Mouse (Mus musculus) heart, embryonic 16.5 days (tissue): ENCODE results near the gene Cd33. TPM values are rescaled to one million over a fixed set of nuclear protein-coding genes. Genes with fewer than 3 reads are reported as not detected.

Experiments used
- ATAC-seq: fragments of 200-750 bp; cut with Nextera tagmentation; replicated peaks from 2 replicates; pipeline ENCODE4 v1.8.0; 2017; ENCODE audit warnings: moderate number of reproducible peaks; ENCODE audit not compliant: insufficient read depth, low FRiP score; ENCODE audit errors: extremely low read depth
- H3K27ac ChIP-seq: fragments of 300-500 bp; sonication (generic); 2 replicates; pipeline ENCODE4 v1.5.1; 2014; ENCODE audit warnings: mild to moderate bottlenecking, low read length, control low read depth, moderate library complexity
- H3K27me3 ChIP-seq: fragments of 300-500 bp; sonication (generic); 2 replicates; pipeline ENCODE4 v1.6.1; 2014; ENCODE audit warnings: low read length, mixed read lengths; ENCODE audit not compliant: control insufficient read depth, insufficient read depth
- H3K36me3 ChIP-seq: fragments of 300-500 bp; sonication (generic); 2 replicates; pipeline ENCODE4 v1.6.1; 2014; ENCODE audit not compliant: control insufficient read depth, insufficient read depth
- H3K4me1 ChIP-seq: fragments of 300-500 bp; sonication (generic); 2 replicates; pipeline ENCODE4 v1.6.1; 2014; ENCODE audit warnings: low read length, mixed read lengths; ENCODE audit not compliant: control insufficient read depth, insufficient read depth
- H3K4me2 ChIP-seq: fragments of 300-500 bp; sonication (generic); 2 replicates; pipeline ENCODE4 v1.6.1; 2014; ENCODE audit warnings: low read depth, mild to moderate bottlenecking, control low read depth, low read length
- H3K4me3 ChIP-seq: fragments of 300-500 bp; sonication (generic); 2 replicates; pipeline ENCODE4 v1.5.1; 2014; ENCODE audit warnings: mild to moderate bottlenecking, control low read depth, low read length
- H3K9ac ChIP-seq: fragments of 300-500 bp; sonication (generic); 2 replicates; pipeline ENCODE4 v1.6.1; 2014; ENCODE audit warnings: low read length, control low read depth
- H3K9me3 ChIP-seq: fragments of 300-500 bp; sonication (generic); replicated peaks from 2 replicates; pipeline ENCODE4 v1.6.1; 2016; ENCODE audit warnings: low read length; ENCODE audit not compliant: control insufficient read depth
- WGBS: fragments of 180-500 bp; shearing (Covaris S2); extraction: QIAGEN DNeasy Blood & Tissue Kit; methylation state at CpG from one replicate; pipeline ENCODE4 v1.1.7; 2014; 5-methylcytosine and 5-hydroxymethylcytosine counted together
- polyA plus RNA-seq: library from polyadenylated mRNA; unstranded; fragments of >200 nt; fragmentation: Nextera tagmentation; extraction: Ambion mirVana; gene quantifications from 2 replicates; pipeline ENCODE4 v1.2.1, GENCODE M21; 2015

Gene Cd33
- polyA plus RNA-seq, 1 experiment from 2014 or later: 0.51 TPM

GRCm38 (mm10) chr7:43556901-43557300, 12.7 kb upstream of the Cd33 start:
- WGBS: 38% methylated on average over 1 of the region's 1 CpGs
- no peak overlapping the region for H3K9ac ChIP-seq
- H3K27ac ChIP-seq: no peak overlapping the region
- no peak overlapping the region for H3K4me2 ChIP-seq
- no peak overlapping the region for H3K4me3 ChIP-seq
- no peaks in the 10 kb centered on the region for H3K36me3 ChIP-seq
- no peaks in the 10 kb centered on the region for H3K4me1 ChIP-seq
- no peaks in the 10 kb centered on the region for H3K9me3 ChIP-seq
- H3K27me3 ChIP-seq: no peaks in the 10 kb centered on the region
- no peak for ATAC-seq

GRCm38 (mm10) chr7:43555351-43555750, 11.1 kb upstream of the Cd33 start:
- Histone ChIP-seq H3K4me1 (no peaks in the 10 kb centered on the region), H3K9me3 (no peaks in the 10 kb centered on the region), H3K4me2 (no peak overlapping the region), H3K27me3 (no peaks in the 10 kb centered on the region), H3K36me3 (no peaks in the 10 kb centered on the region), H3K9ac (no peak overlapping the region), H3K27ac (no peak overlapping the region), H3K4me3 (no peak overlapping the region)
- 77% methylated on average over 5 of the region's 5 CpGs for WGBS
- ATAC-seq: no peak

DNA sequence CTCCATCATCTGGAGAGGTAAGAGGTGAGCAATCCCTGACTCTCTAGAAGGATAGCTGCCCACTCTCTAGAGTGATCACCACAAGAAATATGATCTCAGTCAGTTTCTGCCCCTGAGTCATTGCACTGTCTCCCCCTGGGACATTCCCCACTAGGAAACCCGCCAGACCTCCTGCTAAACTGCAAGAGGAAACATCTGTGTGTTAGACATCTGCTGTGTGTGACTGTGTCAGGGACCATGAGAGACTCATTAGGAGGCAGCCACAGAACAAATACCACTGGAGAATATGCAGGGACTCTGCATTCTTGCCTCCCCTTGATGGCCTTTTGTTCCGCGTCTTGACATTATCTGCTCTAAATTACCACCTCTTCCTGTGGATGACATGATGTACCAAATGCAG, 10.3 kb upstream of the Cd33 start:
- H3K9ac ChIP-seq: no peak overlapping the region
- H3K36me3 ChIP-seq: no peaks in the 10 kb centered on the region
- no peaks in the 10 kb centered on the region for H3K27me3 ChIP-seq
- H3K4me1 ChIP-seq: no peaks in the 10 kb centered on the region
- no peak overlapping the region for H3K4me2 ChIP-seq
- WGBS: 37% methylated on average over 3 of the region's 3 CpGs
- no peak overlapping the region for H3K4me3 ChIP-seq
- H3K27ac ChIP-seq: no peak overlapping the region
- ATAC-seq: peak; percentile 76
- H3K9me3 ChIP-seq: no peaks in the 10 kb centered on the region

- Histone ChIP-seq H3K4me3 (no peak overlapping the region), H3K36me3 (no peaks in the 10 kb centered on the region), H3K9me3 (no peaks in the 10 kb centered on the region), H3K27me3 (no peaks in the 10 kb centered on the region), H3K4me2 (no peak overlapping the region), H3K4me1 (no peaks in the 10 kb centered on the region), H3K9ac (no peak overlapping the region), H3K27ac (no peak overlapping the region)
- no peak; the same call in 1 of the 2 replicates for ATAC-seq
- WGBS: 62% methylated on average over 4 of the region's 4 CpGs
Observed at GRCm38 (mm10) chr7:43553153-43553552, 8.9 kb upstream of the Cd33 start.

DNA sequence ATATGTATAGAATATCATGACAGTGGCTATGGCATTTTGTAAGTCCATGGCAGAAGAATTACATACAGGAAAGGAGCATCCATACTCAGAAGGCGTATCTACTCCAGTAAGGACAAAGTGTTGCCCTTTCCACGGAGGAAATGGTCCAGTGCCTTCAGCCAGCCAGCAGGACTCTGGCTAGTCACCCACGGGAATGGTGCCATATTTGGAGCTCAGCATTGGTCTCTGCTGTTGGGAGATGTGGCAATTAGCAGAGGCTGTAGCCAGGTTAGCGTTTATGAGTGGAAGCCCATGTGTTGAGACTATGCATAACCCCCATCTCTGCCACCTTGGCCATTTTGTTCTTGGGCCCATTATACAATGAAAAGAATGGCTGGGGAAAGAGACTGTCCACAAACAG, 4.0 kb upstream of the Cd33 start:
- no peak for ATAC-seq
- Histone ChIP-seq H3K9ac (no peak overlapping the region), H3K36me3 (no peaks in the 10 kb centered on the region), H3K4me1 (no peaks in the 10 kb centered on the region), H3K4me3 (no peak overlapping the region), H3K9me3 (no peaks in the 10 kb centered on the region), H3K27ac (no peak overlapping the region), H3K4me2 (no peak overlapping the region), H3K27me3 (no peaks in the 10 kb centered on the region)
- 66% methylated on average over 4 of the region's 4 CpGs for WGBS

- Histone ChIP-seq H3K36me3 (no peaks in the 10 kb centered on the region), H3K9me3 (no peaks in the 10 kb centered on the region), H3K27ac (no peak overlapping the region), H3K4me1 (no peaks in the 10 kb centered on the region), H3K9ac (no peak overlapping the region), H3K27me3 (no peaks in the 10 kb centered on the region), H3K4me3 (no peak overlapping the region), H3K4me2 (no peak overlapping the region)
- 28% methylated on average over 5 of the region's 5 CpGs for WGBS
- no peak for ATAC-seq
Observed at GRCm38 (mm10) chr7:43547666-43548065, 3.4 kb upstream of the Cd33 start.

DNA sequence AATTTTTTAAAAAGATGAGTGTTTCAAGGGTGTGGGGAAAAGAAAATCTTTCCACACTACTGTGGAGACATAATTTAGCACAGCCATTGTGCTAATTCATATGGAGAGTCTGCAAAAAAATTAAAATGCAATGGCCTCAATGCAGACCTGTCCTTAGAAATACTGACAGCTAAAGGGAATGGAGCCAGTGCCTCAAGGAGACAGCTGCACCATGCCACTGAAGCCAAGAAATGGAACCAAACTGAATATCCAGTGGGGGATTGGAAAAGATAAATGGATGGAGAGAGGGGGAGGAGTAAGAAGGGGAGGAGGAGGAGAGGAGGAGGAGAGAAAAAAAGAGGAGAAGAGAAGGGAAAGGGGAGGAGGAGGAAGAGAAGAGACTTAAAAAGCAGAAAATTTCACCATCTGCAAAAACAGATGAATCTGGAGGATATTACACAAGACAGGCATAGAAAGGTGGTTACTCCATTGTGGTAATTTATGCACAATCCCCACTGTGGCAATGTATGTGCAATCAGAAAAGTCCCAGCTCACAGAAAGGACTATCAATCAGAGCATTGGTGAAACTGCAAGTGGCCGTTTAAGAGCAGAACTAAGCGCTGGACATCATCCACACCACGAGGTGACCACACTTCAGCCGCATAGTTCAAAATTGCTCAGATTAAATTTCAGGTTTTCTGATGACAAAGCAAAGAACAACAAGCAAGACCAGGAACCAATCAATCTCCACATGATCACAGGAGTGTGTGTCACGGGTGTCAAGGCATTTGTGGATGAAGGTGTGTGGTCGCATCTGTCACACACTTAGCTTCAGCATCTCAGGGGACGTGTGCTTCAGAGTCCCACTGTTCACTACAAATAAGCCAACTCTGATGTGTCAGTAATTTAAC, 1.7 kb upstream of the Cd33 start:
- H3K27me3 ChIP-seq: no peaks in the 10 kb centered on the region
- H3K9me3 ChIP-seq: no peaks in the 10 kb centered on the region
- no peak for ATAC-seq
- no peak overlapping the region for H3K4me3 ChIP-seq
- H3K9ac ChIP-seq: no peak overlapping the region
- H3K4me2 ChIP-seq: no peak overlapping the region
- no peak overlapping the region for H3K27ac ChIP-seq
- 59% methylated on average over 7 of the region's 7 CpGs for WGBS
- no peaks in the 10 kb centered on the region for H3K36me3 ChIP-seq
- no peaks in the 10 kb centered on the region for H3K4me1 ChIP-seq

DNA sequence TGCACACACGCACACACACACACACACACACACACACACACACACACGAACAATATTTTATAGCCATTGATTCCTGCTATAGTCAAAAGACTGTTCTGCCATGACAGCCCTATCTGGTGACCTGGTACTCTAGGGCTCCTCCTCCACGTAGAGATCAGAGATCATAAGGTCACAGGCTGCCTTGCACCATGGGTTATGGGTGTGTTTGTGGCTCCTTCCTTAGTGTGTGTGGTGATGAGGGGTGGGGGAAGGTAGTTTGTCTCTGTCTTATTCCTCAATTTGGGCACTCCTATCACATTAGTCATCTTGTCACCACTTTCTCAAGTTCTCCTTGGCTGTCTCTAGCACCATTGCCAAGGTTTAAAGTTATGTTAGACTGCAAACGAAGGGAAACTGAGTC, 5.7 kb downstream of the Cd33 start:
- WGBS: 63% methylated on average over 4 of the region's 4 CpGs
- Histone ChIP-seq H3K9me3 (no peaks in the 10 kb centered on the region), H3K27me3 (no peaks in the 10 kb centered on the region), H3K27ac (no peak overlapping the region), H3K9ac (no peak overlapping the region), H3K4me2 (no peak overlapping the region), H3K4me1 (no peaks in the 10 kb centered on the region), H3K4me3 (no peak overlapping the region), H3K36me3 (no peaks in the 10 kb centered on the region)
- ATAC-seq: no peak

DNA sequence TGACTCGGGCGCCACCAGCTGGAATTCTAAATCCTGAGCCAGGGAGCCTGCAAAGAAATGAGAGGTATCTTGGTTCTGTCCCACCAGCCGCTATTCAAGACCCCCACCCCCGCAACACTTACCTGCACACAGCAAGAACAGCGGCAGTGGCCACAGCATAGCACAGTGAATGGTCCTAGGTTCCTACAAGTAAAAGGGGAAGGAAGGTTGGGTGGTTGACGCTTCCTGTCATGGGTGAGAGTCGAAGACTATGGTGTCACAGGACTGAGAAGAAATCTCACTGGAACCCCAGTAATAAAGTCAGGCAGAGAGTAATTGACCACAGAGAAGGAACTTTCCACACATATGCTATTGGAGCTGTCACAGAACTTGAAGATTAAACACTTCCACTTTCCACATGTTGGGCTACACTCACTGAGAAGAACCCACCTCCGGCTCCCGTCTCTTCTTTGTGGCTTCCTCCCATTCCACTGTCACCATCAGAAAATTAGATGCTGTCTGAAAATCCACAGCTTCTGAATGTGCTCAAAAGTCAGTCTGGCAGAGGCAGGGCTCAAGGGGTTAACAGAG, 11.2 kb downstream of the Cd33 start:
- ATAC-seq: no peak
- Histone ChIP-seq H3K4me3 (no peak overlapping the region), H3K27ac (no peak overlapping the region), H3K4me2 (no peak overlapping the region), H3K4me1 (no peaks in the 10 kb centered on the region), H3K9ac (no peak overlapping the region), H3K9me3 (no peaks in the 10 kb centered on the region), H3K36me3 (no peaks in the 10 kb centered on the region), H3K27me3 (no peaks in the 10 kb centered on the region)
- 78% methylated on average over 9 of the region's 9 CpGs for WGBS
